Mouse (Mus musculus) embryo, embryonic 10.5 days (tissue): ENCODE measurements around the gene Galnt6.

Source experiments
- DNase-seq: peaks from one replicate; pipeline ENCODE4 v3.0.0-alpha.2; 2015; ENCODE audit warnings: low spot score

Gene Galnt6

GRCm38 (mm10) chr15:100654271-100654670 lies 74.9 kb downstream of the Galnt6 start:
- no peak for DNase-seq

GRCm38 (mm10) chr15:100651610-100652009 lies 77.6 kb downstream of the Galnt6 start:
- no peak for DNase-seq

GRCm38 (mm10) chr15:100650111-100650510 lies 79.1 kb downstream of the Galnt6 start:
- DNase-seq, result no peak

GRCm38 (mm10) chr15:100646161-100646560 lies 83.0 kb downstream of the Galnt6 start:
- DNase-seq, result no peak

- DNase-seq, result no peak
Measured at GRCm38 (mm10) chr15:100642451-100642850, 86.7 kb downstream of the Galnt6 start.
